Mouse (Mus musculus) C2C12 (cell line): ENCODE data around the gene Dynll2.

ENCODE experiments used
- CEBPB ChIP-seq: IDR thresholded peaks from one replicate; pipeline ENCODE4 v1.6.1; 2011; ENCODE audit warnings: low read depth, mild to moderate bottlenecking, control low read depth, moderate library complexity
- CTCF ChIP-seq: IDR thresholded peaks from one replicate; pipeline ENCODE4 v1.5.1; 2011; ENCODE audit not compliant: control insufficient read depth, insufficient read depth, insufficient read length
- MAX ChIP-seq: IDR thresholded peaks from one replicate; pipeline ENCODE4 v1.6.1; 2011; ENCODE audit warnings: mild to moderate bottlenecking, control low read depth
- MYOD1 ChIP-seq: IDR thresholded peaks from one replicate; pipeline ENCODE4 v1.6.1; 2011; ENCODE audit warnings: low read depth; ENCODE audit not compliant: control insufficient read depth, insufficient read length
- USF1 ChIP-seq: IDR thresholded peaks from one replicate; pipeline ENCODE4 v1.6.1; 2011; ENCODE audit warnings: low read depth, mild to moderate bottlenecking, control low read depth, moderate library complexity

- no peak for TF ChIP-seq CTCF
- TF ChIP-seq MAX: no peak
- TF ChIP-seq USF1: no peak
- no peak for TF ChIP-seq CEBPB
- no peak for TF ChIP-seq MYOD1
Observed at GRCm38 (mm10) chr11:88028193-88028684, 40.9 kb upstream of the Dynll2 start.
